Mouse (Mus musculus) liver, embryonic 15.5 days (tissue): ENCODE results near the gene Wap. TPM values are rescaled to one million over a fixed set of nuclear protein-coding genes. Genes with fewer than 3 reads are reported as not detected.

Experiments used
- polyA plus RNA-seq: library from polyadenylated mRNA; unstranded; fragments of >200 nt; fragmentation: Nextera tagmentation; extraction: Ambion mirVana; gene quantifications from 2 replicates; pipeline ENCODE4 v1.2.1, GENCODE M21; 2015

The Wap gene
- polyA plus RNA-seq, 1 experiment from 2014 or later: not detected

Other genes starting within 250 kb of the Wap start
- gene Zmiz2, start 249.6 kb downstream of the Wap start, polyA plus RNA-seq: 3.5 and 4.3 TPM in 2 replicates
- 2,223 and 2,518 TPM in 2 replicates for gene Ppia, start 223.2 kb downstream of the Wap start, polyA plus RNA-seq
- gene H2afv, start 194.2 kb downstream of the Wap start, polyA plus RNA-seq: 109 and 118 TPM in 2 replicates
- gene Purb, start 162.7 kb downstream of the Wap start, polyA plus RNA-seq: 7.6 TPM in 2 replicates
- 9.4 and 9.6 TPM in 2 replicates for gene Myo1g, start 117.7 kb downstream of the Wap start, polyA plus RNA-seq
- gene Ccm2, start 91.8 kb downstream of the Wap start, polyA plus RNA-seq: 40.1 and 43.9 TPM in 2 replicates
- 5.2 and 5.3 TPM in 2 replicates for gene Nacad, start 32.6 kb downstream of the Wap start, polyA plus RNA-seq
- 31.0 and 33.3 TPM in 2 replicates for gene Tbrg4, start 12.6 kb downstream of the Wap start, polyA plus RNA-seq
- gene Ramp3, start 19.9 kb upstream of the Wap start, polyA plus RNA-seq: 0.09 and 0.13 TPM in 2 replicates
- not detected in 2 replicates for gene Gm11983, start 199.0 kb upstream of the Wap start, polyA plus RNA-seq